Mouse (Mus musculus) ES-E14 (cell line): ENCODE results near the gene Arhgap21. TPM values are rescaled to one million over a fixed set of nuclear protein-coding genes. Genes with fewer than 3 reads are reported as not detected.

Source experiments
- DNase-seq: peaks from one replicate; pipeline ENCODE4 v3.0.0-alpha.2; 2013; ENCODE audit warnings: low read depth, low spot score
- H3K27ac ChIP-seq: 2 replicates; pipeline ENCODE4 v1.5.1; 2012; ENCODE audit warnings: low read depth, mild to moderate bottlenecking, low read length, moderate library complexity, mixed read lengths; ENCODE audit not compliant: poor library complexity, insufficient read depth, severe bottlenecking
- H3K36me3 ChIP-seq: 2 replicates; pipeline ENCODE4 v1.6.1; 2012; ENCODE audit warnings: mild to moderate bottlenecking, low read length, moderate library complexity, mixed read lengths; ENCODE audit not compliant: control insufficient read depth, poor library complexity, insufficient read depth, severe bottlenecking
- H3K4me1 ChIP-seq, 2 experiments: fragments of 150-350 bp in 1 of 2; sonication (generic) in 1 of 2; 2 replicates each; pipeline ENCODE4 v1.6.1; 2012; ENCODE audit warnings: low read length in 2 of 2, mild to moderate bottlenecking in 1 of 2, mixed read lengths in 1 of 2; ENCODE audit not compliant: control insufficient read depth in 2 of 2, insufficient read depth in 2 of 2, poor library complexity in 1 of 2
- H3K4me3 ChIP-seq, 2 experiments: fragments of 150-350 bp in 1 of 2; sonication (generic) in 1 of 2; 2 replicates each; pipeline ENCODE4 v1.5.1; 2012; ENCODE audit warnings: low read length in 2 of 2, low read depth in 1 of 2, mild to moderate bottlenecking in 1 of 2, mixed read lengths in 1 of 2; ENCODE audit not compliant: insufficient read depth in 1 of 2, poor library complexity in 1 of 2, severe bottlenecking in 1 of 2
- H3K9ac ChIP-seq: 2 replicates; pipeline ENCODE4 v1.6.1; 2012; ENCODE audit warnings: low read depth, mild to moderate bottlenecking, low read length, mixed read lengths; ENCODE audit not compliant: poor library complexity, insufficient read depth, severe bottlenecking
- H3K9me3 ChIP-seq: fragments of 150-350 bp; sonication (generic); 2 replicates; pipeline ENCODE4 v1.6.1; 2012; ENCODE audit warnings: low read depth, mild to moderate bottlenecking, low read length; ENCODE audit not compliant: control insufficient read depth, insufficient read depth
- CHD2 ChIP-seq: IDR thresholded peaks from 2 replicates; pipeline ENCODE4 v1.6.1; 2014; ENCODE audit warnings: mild to moderate bottlenecking, low read depth, low read length, inconsistent platforms
- HCFC1 ChIP-seq: IDR thresholded peaks from 2 replicates; pipeline ENCODE4 v1.6.1; 2012; ENCODE audit warnings: low read length, inconsistent platforms, borderline replicate concordance; ENCODE audit not compliant: insufficient read depth
- MAFK ChIP-seq: IDR thresholded peaks from 2 replicates; pipeline ENCODE4 v1.6.1; 2014; ENCODE audit warnings: mild to moderate bottlenecking, low read depth, low read length, inconsistent platforms; ENCODE audit not compliant: insufficient read depth
- ZC3H11A ChIP-seq: IDR thresholded peaks from 2 replicates; pipeline ENCODE4 v1.6.1; 2012; ENCODE audit warnings: low read depth, mild to moderate bottlenecking, inconsistent platforms, low read length, borderline replicate concordance
- ZNF384 ChIP-seq: IDR thresholded peaks from 2 replicates; pipeline ENCODE4 v1.6.1; 2012; ENCODE audit warnings: low read depth, low read length, inconsistent platforms
- in situ Hi-C, 2 experiments: fragments of 600-800 bp; cut with MboI; formaldehyde crosslinking; loops; one replicate each; pipeline ENCODE4 v1.15.1; 2025; ENCODE audit warnings: low sequenced_read_pairs in 2 of 2, inconsistent platforms in 1 of 2; ENCODE audit not compliant: unreplicated experiment in 2 of 2
- total RNA-seq: library from RNA; depleted of rRNA; stranded (reverse); fragments of 300-350 nt; gene quantifications from 2 replicates; pipeline ENCODE4 v1.2.3, GENCODE M21; 2012

Arhgap21 gene
- total RNA-seq, 1 experiment = 35.6 TPM

DNA sequence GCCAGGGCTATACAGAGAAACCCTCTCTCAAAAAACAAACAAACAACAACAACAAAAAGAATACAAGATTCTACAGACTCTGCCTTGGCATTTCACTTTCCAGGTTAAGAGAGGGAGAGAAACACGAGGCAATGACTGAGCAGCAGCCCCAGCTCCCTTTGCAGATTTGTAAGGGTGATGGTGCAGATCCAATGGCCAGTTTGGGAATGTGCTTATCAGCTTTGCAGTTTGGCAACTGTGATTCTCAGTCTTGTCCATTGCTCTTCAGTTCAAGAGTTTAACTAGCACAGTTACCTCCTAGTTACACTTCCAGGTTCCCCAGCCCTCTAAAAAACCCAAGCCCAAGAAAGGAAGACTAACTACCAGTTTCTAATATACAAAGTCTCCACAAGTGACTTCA lies 47.7 kb downstream of the Arhgap21 start:
- Histone ChIP-seq H3K36me3 (no peaks in the 10 kb centered on the region), H3K9me3 (no peaks in the 10 kb centered on the region), H3K27ac (no peak overlapping the region), H3K9ac (no peak overlapping the region), H3K4me3 (no peak overlapping the region), H3K4me1 (peaks cover 2 to 6% of the 10 kb centered on the region in 2 experiments; a peak in 3 of 4 replicates)
- TF ChIP-seq CHD2 (no peak), ZNF384 (no peak), ZC3H11A (no peak), MAFK (no peak), HCFC1 (no peak)
- DNase-seq = no peak
- in situ Hi-C loops = no loop called here

GRCm38 (mm10) chr2:20914531-20915320 lies 54.0 kb downstream of the Arhgap21 start:
- no peak for TF ChIP-seq HCFC1
- TF ChIP-seq CHD2 = no peak
- no peak for TF ChIP-seq MAFK
- no peak for TF ChIP-seq ZNF384
- TF ChIP-seq ZC3H11A = no peak
- no peak overlapping the region for H3K4me3 ChIP-seq
- DNase-seq = no peak
- no peaks in the 10 kb centered on the region for H3K4me1 ChIP-seq
- in situ Hi-C loops = no loop called here
- H3K27ac ChIP-seq = no peak overlapping the region
- peaks cover 5% of the 10 kb centered on the region; the same call in 1 of the 2 replicates for H3K36me3 ChIP-seq
- no peaks in the 10 kb centered on the region; the same call in 1 of the 2 replicates for H3K9me3 ChIP-seq
- no peak overlapping the region for H3K9ac ChIP-seq

DNA sequence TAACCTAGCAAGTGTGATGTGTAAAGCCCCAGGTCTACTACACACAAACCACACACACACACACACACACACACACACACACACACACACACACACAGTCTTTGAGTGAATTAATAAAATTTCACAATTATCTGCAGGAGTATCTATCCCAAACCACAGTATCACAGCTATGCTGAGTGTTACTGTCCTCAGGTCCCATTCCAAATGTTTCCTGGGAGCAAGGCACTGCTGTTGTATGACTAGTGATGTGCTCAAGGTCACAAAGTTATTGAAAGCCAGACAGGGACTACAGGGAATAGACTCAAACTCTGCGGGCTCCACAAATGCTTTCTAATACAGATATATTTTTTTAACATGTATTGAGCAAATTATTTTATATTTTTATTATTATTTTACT lies 55.7 kb downstream of the Arhgap21 start:
- Histone ChIP-seq H3K9ac (no peak overlapping the region), H3K4me3 (no peak overlapping the region), H3K4me1 (no peaks in the 10 kb centered on the region), H3K36me3 (peaks cover 5% of the 10 kb centered on the region; the same call in 1 of the 2 replicates), H3K9me3 (no peaks in the 10 kb centered on the region; the same call in 1 of the 2 replicates), H3K27ac (no peak overlapping the region)
- no peak for DNase-seq
- in situ Hi-C loops = no loop called here
- TF ChIP-seq MAFK (no peak), ZNF384 (no peak), CHD2 (no peak), ZC3H11A (no peak), HCFC1 (no peak)

GRCm38 (mm10) chr2:20912348-20913018 lies 56.2 kb downstream of the Arhgap21 start:
- no peak for TF ChIP-seq CHD2
- TF ChIP-seq ZNF384 = no peak
- no peak for TF ChIP-seq ZC3H11A
- no peak for TF ChIP-seq HCFC1
- TF ChIP-seq MAFK = no peak

More at GRCm38 (mm10) chr2:20912348-20913018, 56.2 kb downstream of the Arhgap21 start:
- H3K27ac ChIP-seq = no peak overlapping the region
- DNase-seq = no peak
- no peaks in the 10 kb centered on the region; the same call in 1 of the 2 replicates for H3K9me3 ChIP-seq
- in situ Hi-C loops = no loop called here
- no peak overlapping the region for H3K9ac ChIP-seq
- H3K36me3 ChIP-seq = peaks cover 5% of the 10 kb centered on the region; the same call in 1 of the 2 replicates
- H3K4me3 ChIP-seq = no peak overlapping the region
- no peaks in the 10 kb centered on the region for H3K4me1 ChIP-seq
